Mouse (Mus musculus) splenic B cell, adult 2 months (primary cell): ENCODE measurements at regions not wholly inside any gene's neighbourhood (a gene's known extent, or its start where the extent isn't known, plus 50 kb on each side); places are given as distances from the start of the nearest gene placed in this dataset.

Experiments
- DNase-seq: peaks from one replicate; pipeline ENCODE4 v3.0.0-alpha.2; 2011; ENCODE audit warnings: low read depth, low spot score
- H3K27me3 ChIP-seq: 2 replicates; pipeline ENCODE4 v1.6.1; 2012; ENCODE audit warnings: mild to moderate bottlenecking, low read length, moderate library complexity, mixed read lengths; ENCODE audit not compliant: control insufficient read depth, poor library complexity, insufficient read depth, severe bottlenecking
- H3K36me3 ChIP-seq: 2 replicates; pipeline ENCODE4 v1.6.1; 2012; ENCODE audit warnings: mild to moderate bottlenecking, low read length, moderate library complexity, mixed read lengths; ENCODE audit not compliant: control insufficient read depth, poor library complexity, insufficient read depth, severe bottlenecking

GRCm38 (mm10) chr7:111969198-111969887 is 54.0 kb upstream of the Usp47 start:
- DNase-seq = peak; percentile 42
- no peaks in the 10 kb centered on the region for H3K36me3 ChIP-seq
- no peaks in the 10 kb centered on the region; the same call in 1 of the 2 replicates for H3K27me3 ChIP-seq

- H3K27me3 ChIP-seq = no peaks in the 10 kb centered on the region
- no peak for DNase-seq
- no peaks in the 10 kb centered on the region for H3K36me3 ChIP-seq
Measured at GRCm38 (mm10) chr7:111968261-111968660, 55.0 kb upstream of the Usp47 start.

- Histone ChIP-seq H3K27me3 (no peaks in the 10 kb centered on the region), H3K36me3 (no peaks in the 10 kb centered on the region)
- no peak for DNase-seq
Measured at GRCm38 (mm10) chr7:111966716-111967115, 56.6 kb upstream of the Usp47 start.

GRCm38 (mm10) chr7:111963969-111964368 is 59.3 kb upstream of the Usp47 start:
- H3K27me3 ChIP-seq = no peaks in the 10 kb centered on the region
- DNase-seq = no peak
- no peaks in the 10 kb centered on the region for H3K36me3 ChIP-seq

- Histone ChIP-seq H3K36me3 (no peaks in the 10 kb centered on the region), H3K27me3 (no peaks in the 10 kb centered on the region)
- DNase-seq = no peak
Measured at GRCm38 (mm10) chr7:111959977-111960376, 63.3 kb upstream of the Usp47 start.

GRCm38 (mm10) chr7:111956671-111957070 is 66.6 kb upstream of the Usp47 start:
- Histone ChIP-seq H3K27me3 (no peaks in the 10 kb centered on the region), H3K36me3 (no peaks in the 10 kb centered on the region)
- DNase-seq = no peak

GRCm38 (mm10) chr7:111939631-111940030 is 83.7 kb upstream of the Usp47 start:
- Histone ChIP-seq H3K27me3 (no peaks in the 10 kb centered on the region), H3K36me3 (no peaks in the 10 kb centered on the region)
- no peak for DNase-seq

GRCm38 (mm10) chr7:111937547-111937946 is 85.8 kb upstream of the Usp47 start:
- no peak for DNase-seq
- no peaks in the 10 kb centered on the region for H3K36me3 ChIP-seq
- H3K27me3 ChIP-seq = no peaks in the 10 kb centered on the region

GRCm38 (mm10) chr7:111937102-111937501 is 86.2 kb upstream of the Usp47 start:
- H3K36me3 ChIP-seq = no peaks in the 10 kb centered on the region
- no peak for DNase-seq
- H3K27me3 ChIP-seq = no peaks in the 10 kb centered on the region

- Histone ChIP-seq H3K36me3 (no peaks in the 10 kb centered on the region), H3K27me3 (no peaks in the 10 kb centered on the region)
- DNase-seq = no peak
Measured at GRCm38 (mm10) chr7:111932725-111933124, 90.6 kb upstream of the Usp47 start.

- no peak for DNase-seq
- no peaks in the 10 kb centered on the region for H3K27me3 ChIP-seq
- H3K36me3 ChIP-seq = no peaks in the 10 kb centered on the region
Measured at GRCm38 (mm10) chr7:111919961-111920360, 103.3 kb upstream of the Usp47 start.

- Histone ChIP-seq H3K36me3 (no peaks in the 10 kb centered on the region), H3K27me3 (no peaks in the 10 kb centered on the region; the same call in 1 of the 2 replicates)
- DNase-seq = no peak
Measured at GRCm38 (mm10) chr7:111903741-111904231, 119.5 kb upstream of the Usp47 start.

- no peaks in the 10 kb centered on the region for H3K36me3 ChIP-seq
- no peak for DNase-seq
- H3K27me3 ChIP-seq = no peaks in the 10 kb centered on the region; the same call in 1 of the 2 replicates
Measured at GRCm38 (mm10) chr7:111897016-111897415, 117.2 kb upstream of the Galnt18 start.

GRCm38 (mm10) chr7:111896255-111896654 is 116.5 kb upstream of the Galnt18 start:
- Histone ChIP-seq H3K36me3 (no peaks in the 10 kb centered on the region), H3K27me3 (no peaks in the 10 kb centered on the region; the same call in 1 of the 2 replicates)
- DNase-seq = no peak

GRCm38 (mm10) chr7:111882991-111883390 is 103.2 kb upstream of the Galnt18 start:
- no peaks in the 10 kb centered on the region for H3K27me3 ChIP-seq
- no peaks in the 10 kb centered on the region for H3K36me3 ChIP-seq
- DNase-seq = no peak
